Comparison of ENCODE assay signal across 31 mouse cellular contexts in the genomic region with DNA sequence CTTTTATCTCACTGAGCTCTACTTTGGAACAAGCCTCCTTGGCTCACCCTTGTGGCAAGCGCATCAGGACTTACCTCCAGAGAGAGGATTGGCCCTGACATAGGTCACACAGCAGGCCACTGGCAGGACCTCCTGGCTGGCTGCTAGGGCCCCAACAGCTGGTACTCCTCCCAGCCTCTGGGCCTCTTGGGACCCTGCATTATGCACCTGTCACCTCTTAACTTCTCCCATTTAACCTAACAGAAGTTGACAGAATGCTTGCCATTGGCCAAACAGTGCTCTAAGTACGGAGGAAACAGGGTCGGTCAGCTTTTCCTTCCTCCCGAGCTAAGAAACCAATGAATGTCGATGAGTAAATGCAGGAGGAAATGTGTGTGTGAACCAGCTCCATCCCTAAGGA. TPM values are rescaled to one million over a fixed set of nuclear protein-coding genes. Genes with fewer than 3 reads are reported as not detected.
DNase-seq lines count a peak whose midpoint lies in the region; ATAC-seq and TF ChIP-seq lines count a peak whose summit lies in the region.
"Had no signal": no experiment of that assay in that cellular context is flagged by ENCODE, and none has a peak within 500 bp of the region (broad histone marks: within the 10 kb centered on the region; RNA-seq: fewer than 3 reads in every experiment).

No protein-coding gene starts in this region.

- no peak for ATAC-seq in hindbrain, postnatal 0 days
- no peak for ATAC-seq in hindbrain, embryonic 13.5 days (ENCODE audit: low FRiP score)
- ATAC-seq: forebrain, embryonic 15.5 days; intestine, postnatal 0 days had no signal

- no peaks in the 10 kb centered on the region; the same call in 1 of the 2 replicates for H3K4me1 ChIP-seq in hindbrain, postnatal 0 days (ENCODE audit: insufficient read depth, low read length)
- H3K4me1 ChIP-seq in hindbrain, embryonic 13.5 days (replicated peaks), result peaks cover 39% of the 10 kb centered on the region
- H3K4me1 ChIP-seq: limb, embryonic 13.5 days; lung, embryonic 15.5 days had no signal

- no peak overlapping the region for H3K9ac ChIP-seq in hindbrain, postnatal 0 days (replicated peaks; ENCODE audit: low read length)
- H3K9ac ChIP-seq in hindbrain, embryonic 13.5 days, result no peak overlapping the region
- H3K9ac ChIP-seq: forebrain, embryonic 15.5 days; limb, embryonic 13.5 days; lung, embryonic 15.5 days; midbrain, embryonic 12.5 days; neural tube, embryonic 13.5 days had no signal

- no peaks in the 10 kb centered on the region for H3K36me3 ChIP-seq in hindbrain, postnatal 0 days (ENCODE audit: insufficient read depth, low read length)
- no peaks in the 10 kb centered on the region for H3K36me3 ChIP-seq in hindbrain, embryonic 13.5 days
- H3K36me3 ChIP-seq in splenic B cell, adult 2 months (ENCODE audit: control insufficient read depth, insufficient read depth, low read length, poor library complexity, severe bottlenecking), result no peaks in the 10 kb centered on the region
- H3K36me3 ChIP-seq: forebrain, embryonic 10.5 days; forebrain, embryonic 15.5 days; G1E; limb, embryonic 13.5 days; lung, embryonic 15.5 days; midbrain, embryonic 12.5 days; neural tube, embryonic 13.5 days had no signal

- H3K27ac ChIP-seq in hindbrain, postnatal 0 days, result no peak overlapping the region
- H3K27ac ChIP-seq in hindbrain, embryonic 13.5 days, result no peak overlapping the region
- H3K27ac ChIP-seq: forebrain, embryonic 10.5 days; forebrain, embryonic 15.5 days; limb, embryonic 13.5 days; lung, embryonic 15.5 days; midbrain, embryonic 12.5 days; neural tube, embryonic 13.5 days; stomach, postnatal 0 days had no signal

- H3K27me3 ChIP-seq in hindbrain, postnatal 0 days (ENCODE audit: insufficient read depth, low read length), result no peaks in the 10 kb centered on the region
- H3K27me3 ChIP-seq in hindbrain, embryonic 13.5 days, result peaks cover 19% of the 10 kb centered on the region; the same call in 1 of the 2 replicates
- no peaks in the 10 kb centered on the region for H3K27me3 ChIP-seq in splenic B cell, adult 2 months (ENCODE audit: control insufficient read depth, insufficient read depth, low read length, poor library complexity, severe bottlenecking)
- H3K27me3 ChIP-seq: forebrain, embryonic 15.5 days; lung, embryonic 15.5 days; neural tube, embryonic 13.5 days had no signal

- peak; percentile 29 to 35 for DNase-seq in cerebellum, postnatal 14 days
- no peak for DNase-seq in cerebellum, adult 9-10 months
- peak; percentile 45 for DNase-seq in hindbrain, postnatal 0 days (ENCODE audit: low spot score)
- DNase-seq in spleen, postnatal 36 days (ENCODE audit: low spot score in 2 of 2), result peak; percentile 30 to 35
- no peak for DNase-seq in spleen, adult 18-20 months
- DNase-seq in splenic B cell, adult 2 months (ENCODE audit: low read depth, low spot score), result peak; percentile 6
- DNase-seq in heart, adult 9 months (ENCODE audit: low spot score in 2 of 2), result no peak
- DNase-seq: adrenal gland, adult 8-10 months; cerebellum, adult 11 months; cerebellum, postnatal 25 days; gastrocnemius, postnatal 25 days; heart, adult 11 months; heart, postnatal 4 days; kidney, postnatal 14 days; right cerebral cortex, postnatal 14 days; thymus, adult 18-20 months; thymus, postnatal 25 days had no signal

- 47% methylated on average over 5 of the region's 5 CpGs for WGBS in hindbrain, postnatal 0 days
- WGBS in hindbrain, embryonic 13.5 days, result 56% methylated on average over 5 of the region's 5 CpGs

- H3K9me3 ChIP-seq in hindbrain, postnatal 0 days (ENCODE audit: low read length), result no peaks in the 10 kb centered on the region
- H3K9me3 ChIP-seq in hindbrain, embryonic 13.5 days, result no peaks in the 10 kb centered on the region
- H3K9me3 ChIP-seq: forebrain, embryonic 10.5 days; forebrain, embryonic 15.5 days; limb, embryonic 13.5 days; lung, embryonic 15.5 days; midbrain, embryonic 12.5 days; neural tube, embryonic 13.5 days had no signal

- no peak overlapping the region for H3K4me3 ChIP-seq in hindbrain, postnatal 0 days (ENCODE audit: low read length)
- H3K4me3 ChIP-seq in hindbrain, embryonic 13.5 days, result no peak overlapping the region
- H3K4me3 ChIP-seq: forebrain, embryonic 10.5 days; forebrain, embryonic 15.5 days; limb, embryonic 13.5 days; lung, embryonic 15.5 days; midbrain, embryonic 12.5 days; neural tube, embryonic 13.5 days had no signal

- no peak for TF ChIP-seq CTCF in hindbrain, postnatal 0 days (IDR thresholded peaks at IDR 0.05; ENCODE audit: low read depth)

- H3K4me2 ChIP-seq in hindbrain, postnatal 0 days (ENCODE audit: low read depth, low read length), result no peak overlapping the region
- no peak overlapping the region for H3K4me2 ChIP-seq in hindbrain, embryonic 13.5 days
- H3K4me2 ChIP-seq: forebrain, embryonic 15.5 days; heart, embryonic 11.5 days; limb, embryonic 13.5 days; liver, embryonic 11.5 days; lung, embryonic 15.5 days; midbrain, embryonic 12.5 days; neural tube, embryonic 13.5 days had no signal

RNA-seq across cellular contexts. Expression of gene Tmem132e, which starts 33.2 kb away (rescaled TPM):
- total RNA-seq in hindbrain, postnatal 0 days (2014; rRNA removed), result 48.9 and 52.8 TPM in 2 replicates
- 4.0 and 4.6 TPM in 2 replicates for polyA plus RNA-seq in hindbrain, postnatal 0 days (2015; fragmentation: Nextera tagmentation; extraction: Ambion mirVana)
- 2.0 and 2.2 TPM in 2 replicates for polyA plus RNA-seq in hindbrain, embryonic 13.5 days (2015; fragmentation: Nextera tagmentation; extraction: Ambion mirVana)
- total RNA-seq: G1E; gastrocnemius, adult 18-20 months; megakaryocyte progenitor cell, adult 5-6 weeks had no signal
- polyA plus RNA-seq: G1E had no signal

Comparison
In these comparisons a context has a peak if more than half of its experiments do, and no peak if none do; other contexts are left out.
1. DNase-seq: peak in cerebellum, postnatal 14 days (2 of 2), hindbrain, postnatal 0 days (single experiment), spleen, postnatal 36 days (2 of 2) and splenic B cell, adult 2 months (single experiment); none in cerebellum, adult 9-10 months (single experiment), spleen, adult 18-20 months (0 of 2) and heart, adult 9 months (0 of 2).